Mouse (Mus musculus): ENCODE results near the gene Rnf167. TPM values are rescaled to one million over a fixed set of nuclear protein-coding genes. Genes with fewer than 3 reads are reported as not detected.

Rnf167 gene
- total RNA-seq, 1 experiment from 2014 or later: 51.8 TPM

DNA sequence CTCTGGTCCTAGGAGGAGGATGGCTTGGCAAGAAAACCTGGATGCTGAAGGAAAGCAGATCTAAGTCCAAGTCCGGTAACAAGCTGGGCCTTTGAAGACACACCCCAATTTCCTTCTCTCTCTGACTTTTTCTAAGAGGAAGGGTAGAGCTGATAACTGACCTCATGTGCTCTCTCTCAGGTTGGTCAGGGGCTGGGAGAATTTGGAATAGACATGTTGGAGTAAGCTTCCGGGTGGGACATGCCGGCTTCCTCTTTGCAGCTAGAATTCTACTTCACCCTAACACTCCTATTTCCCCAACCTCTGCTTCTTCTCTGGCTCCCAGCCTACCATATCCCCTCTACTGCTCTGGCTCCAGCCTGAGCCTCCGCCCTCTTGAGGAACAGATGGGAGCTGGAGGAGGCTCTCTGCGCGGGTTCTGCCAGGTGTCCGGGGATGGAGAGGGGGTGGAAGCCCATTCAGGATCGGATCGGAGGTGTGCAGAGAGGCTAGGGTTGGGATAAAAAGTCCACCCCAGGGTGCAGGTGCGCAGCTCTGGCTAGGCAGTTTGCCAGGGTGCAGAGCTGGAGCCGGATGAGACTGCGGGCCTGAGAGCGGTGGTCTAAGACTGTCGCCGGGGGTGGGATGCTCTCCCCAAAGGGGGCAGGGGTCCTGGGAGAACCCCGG is 40.0 kb downstream of the Rnf167 start:
- ATAC-seq (replicated peaks in 1 of 2; ENCODE audit: insufficient read depth in 1 of 2, low FRiP score in 2 of 2, low TSS enrichment in 1 of 2, low read depth in 1 of 2, poor library complexity in 2 of 2, severe bottlenecking in 2 of 2): peak; percentile 14 to 47; a peak in 3 of 4 replicates

GRCm38 (mm10) chr11:70687601-70688199 is 40.7 kb downstream of the Rnf167 start, which contains the start of gene Camta2:
Camta2 (minus strand) TSS chr11:70688105.
- peak; percentile 71 to 72 for ATAC-seq (replicated peaks in 1 of 2; ENCODE audit: insufficient read depth in 1 of 2, low FRiP score in 2 of 2, low TSS enrichment in 1 of 2, low read depth in 1 of 2, poor library complexity in 2 of 2, severe bottlenecking in 2 of 2)

- ATAC-seq (replicated peaks in 1 of 2; ENCODE audit: insufficient read depth in 1 of 2, low FRiP score in 2 of 2, low TSS enrichment in 1 of 2, low read depth in 1 of 2, poor library complexity in 2 of 2, severe bottlenecking in 2 of 2): no peak
Measured at GRCm38 (mm10) chr11:70688372-70688771, 41.3 kb downstream of the Rnf167 start.

GRCm38 (mm10) chr11:70689578-70689977 is 42.5 kb downstream of the Rnf167 start:
- no peak for ATAC-seq (replicated peaks in 1 of 2; ENCODE audit: insufficient read depth in 1 of 2, low FRiP score in 2 of 2, low TSS enrichment in 1 of 2, low read depth in 1 of 2, poor library complexity in 2 of 2, severe bottlenecking in 2 of 2)

DNA sequence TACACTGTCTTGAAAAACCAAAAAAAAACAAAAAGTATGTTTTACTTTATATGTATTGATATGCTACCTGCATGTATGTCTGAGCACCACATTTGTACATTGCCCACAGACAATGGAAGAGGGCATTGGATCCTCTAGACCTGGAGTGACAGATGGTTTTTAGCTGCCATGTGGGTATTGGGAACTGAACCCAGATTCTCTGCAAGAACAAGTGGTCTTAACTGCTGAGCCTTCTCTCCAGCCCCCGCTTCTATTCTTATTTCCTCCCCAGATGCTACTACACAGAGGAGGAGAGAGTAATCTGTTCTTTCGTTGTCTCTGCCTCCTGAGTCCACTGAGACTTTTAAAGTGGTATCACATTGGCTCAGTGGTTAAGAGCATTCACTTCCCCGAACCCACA is 46.5 kb downstream of the Rnf167 start:
- ATAC-seq (replicated peaks in 1 of 2; ENCODE audit: insufficient read depth in 1 of 2, low FRiP score in 2 of 2, low TSS enrichment in 1 of 2, low read depth in 1 of 2, poor library complexity in 2 of 2, severe bottlenecking in 2 of 2): no peak

DNA sequence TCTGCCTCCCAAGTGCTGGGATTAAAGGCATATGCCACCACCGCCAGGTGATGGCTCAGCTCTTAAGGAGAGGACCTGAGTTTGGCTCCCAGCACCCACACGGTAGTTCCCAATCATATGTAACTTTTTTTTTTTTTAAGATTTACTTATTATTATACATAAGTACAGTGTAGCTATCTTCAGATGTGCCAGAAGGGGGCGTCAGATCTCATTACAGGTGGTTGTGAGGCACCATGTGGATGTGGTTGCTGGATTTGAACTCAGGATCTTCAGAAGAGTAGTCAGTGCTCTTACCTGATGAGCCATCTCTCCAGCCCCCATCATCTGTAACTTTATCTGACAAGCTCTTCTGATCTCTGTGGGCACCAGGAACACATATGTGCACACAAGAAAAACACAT is 50.3 kb downstream of the Rnf167 start:
- no peak for ATAC-seq (replicated peaks in 1 of 2; ENCODE audit: insufficient read depth in 1 of 2, low FRiP score in 2 of 2, low TSS enrichment in 1 of 2, low read depth in 1 of 2, poor library complexity in 2 of 2, severe bottlenecking in 2 of 2)

- no peak for ATAC-seq (replicated peaks in 1 of 2; ENCODE audit: insufficient read depth in 1 of 2, low FRiP score in 2 of 2, low TSS enrichment in 1 of 2, low read depth in 1 of 2, poor library complexity in 2 of 2, severe bottlenecking in 2 of 2)
Measured at GRCm38 (mm10) chr11:70699051-70699450, 52.0 kb downstream of the Rnf167 start.

DNA sequence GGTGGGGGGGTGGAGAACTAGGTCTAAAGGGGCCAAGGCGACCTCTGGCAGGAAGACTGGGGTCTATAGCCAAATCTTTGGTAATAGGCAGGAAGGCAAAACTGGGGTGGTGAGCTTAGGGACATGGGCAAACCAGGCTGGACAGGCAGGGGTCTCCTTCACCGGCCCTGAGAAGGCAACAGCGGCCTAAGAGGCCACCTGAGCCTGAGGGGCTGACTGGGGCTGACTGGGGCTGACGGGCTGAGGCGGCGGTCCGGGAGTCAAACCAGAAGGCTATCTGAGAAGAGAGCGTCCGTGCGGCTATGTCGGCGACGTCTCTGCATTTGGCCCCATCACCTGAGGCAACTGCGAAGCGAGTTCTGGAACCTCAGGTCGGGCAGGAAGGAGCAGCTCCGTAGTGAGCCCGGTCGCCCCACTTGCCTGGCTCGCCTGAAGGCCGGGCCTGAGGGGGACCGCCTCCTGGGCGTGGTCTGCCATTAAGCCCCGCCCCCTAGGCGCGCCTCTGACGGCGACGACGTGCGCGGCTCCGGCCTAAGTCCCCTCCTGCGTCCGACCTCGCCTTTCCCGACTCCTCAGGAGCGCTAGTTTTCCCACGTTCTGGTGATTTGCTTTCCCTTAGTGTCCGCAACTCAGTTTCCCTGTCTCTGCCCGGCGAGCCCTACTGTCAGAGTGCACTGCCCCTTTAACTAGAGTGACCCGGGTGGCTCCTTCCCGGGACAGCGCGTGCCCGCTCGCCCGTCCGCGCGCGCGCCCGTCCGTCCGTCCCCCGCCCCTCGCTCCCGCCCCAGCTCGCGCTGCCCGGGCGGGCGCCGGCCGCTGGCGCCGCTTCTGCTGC is 52.9 kb downstream of the Rnf167 start, which contains the start of the genes Inca1 and Kif1c:
Inca1 (minus strand) TSS at position 434 of the 835 bp plus-strand sequence.
Kif1c (plus strand) TSS at position 827 of the 835 bp plus-strand sequence.
- ATAC-seq (replicated peaks in 1 of 2; ENCODE audit: insufficient read depth in 1 of 2, low FRiP score in 2 of 2, low TSS enrichment in 1 of 2, low read depth in 1 of 2, poor library complexity in 2 of 2, severe bottlenecking in 2 of 2): peak; percentile 98

DNA sequence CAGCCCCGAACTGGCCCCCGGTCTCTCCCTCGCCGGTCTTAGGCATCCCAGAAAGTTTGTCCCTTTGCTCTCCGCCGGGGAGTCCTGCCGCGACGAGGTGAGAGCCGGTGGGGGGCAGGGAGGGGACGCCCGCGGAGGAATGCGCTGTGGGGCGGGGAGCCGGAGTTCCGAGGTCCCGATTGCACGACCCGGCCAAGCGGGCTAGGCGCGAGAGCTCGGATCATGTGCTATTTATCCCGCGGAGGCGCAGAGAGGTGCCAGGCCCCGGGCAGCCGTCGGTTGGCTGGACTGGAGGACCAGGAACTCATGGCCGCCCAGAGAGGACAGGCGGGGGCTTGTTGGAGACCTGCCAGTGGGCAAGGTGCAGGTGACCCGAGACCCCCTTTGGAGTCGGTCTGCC is 53.6 kb downstream of the Rnf167 start:
- ATAC-seq (replicated peaks in 1 of 2; ENCODE audit: insufficient read depth in 1 of 2, low FRiP score in 2 of 2, low TSS enrichment in 1 of 2, low read depth in 1 of 2, poor library complexity in 2 of 2, severe bottlenecking in 2 of 2): no peak

Other genes with a start within 250 kb of the Rnf167 start
- 8.8 and 9.8 TPM in 2 replicates for gene Pelp1, start 237.2 kb upstream of the Rnf167 start, total RNA-seq (2017)
- gene Arrb2, start 214.6 kb upstream of the Rnf167 start, total RNA-seq (2017): 43.3 and 68.7 TPM in 2 replicates
- 38.1 and 40.7 TPM in 2 replicates for gene Med11, start 195.3 kb upstream of the Rnf167 start, total RNA-seq (2017)
- 0.35 TPM in 1 of 2 replicates, not detected in the other for gene Zmynd15, start 187.8 kb upstream of the Rnf167 start, total RNA-seq (2017)
- gene Cxcl16, start 187.3 kb upstream of the Rnf167 start, total RNA-seq (2017): 1.8 TPM in 1 of 2 replicates, not detected in the other
- not detected in 2 replicates for gene Tm4sf5, start 142.0 kb upstream of the Rnf167 start, total RNA-seq (2017)
- gene Vmo1, start 132.6 kb upstream of the Rnf167 start, total RNA-seq (2017): not detected in 2 replicates
- gene Gltpd2, start 128.0 kb upstream of the Rnf167 start, total RNA-seq (2017): not detected in 2 replicates
- gene Psmb6, start 121.9 kb upstream of the Rnf167 start, total RNA-seq (2017): 209 and 236 TPM in 2 replicates
- gene Gm40193, start 114.3 kb upstream of the Rnf167 start, total RNA-seq (2017): not detected in 2 replicates
- gene Pld2, start 107.2 kb upstream of the Rnf167 start, total RNA-seq (2017): 5.5 and 14.4 TPM in 2 replicates
- 26.4 and 30.8 TPM in 2 replicates for gene Mink1, start 84.4 kb upstream of the Rnf167 start, total RNA-seq (2017)
- not detected in 2 replicates for gene 4930544D05Rik, start 31.4 kb upstream of the Rnf167 start, total RNA-seq (2017)
- gene Chrne, start 28.0 kb upstream of the Rnf167 start, total RNA-seq (2017): not detected in 2 replicates
- 0.45 and 0.75 TPM in 2 replicates for gene Gp1ba, start 8.1 kb upstream of the Rnf167 start, total RNA-seq (2017)
- 42.9 and 52.5 TPM in 2 replicates for gene Slc25a11, start 244 bp downstream of the Rnf167 start, total RNA-seq (2017)
- gene Pfn1, start 7.4 kb downstream of the Rnf167 start, total RNA-seq (2017): 348 and 461 TPM in 2 replicates
- 8.4 and 10.6 TPM in 2 replicates for gene Eno3, start 10.0 kb downstream of the Rnf167 start, total RNA-seq (2017)
- 41.1 and 114 TPM in 2 replicates for gene Spag7, start 22.2 kb downstream of the Rnf167 start, total RNA-seq (2017)
- 3.6 and 4.9 TPM in 2 replicates for gene Camta2, start 40.9 kb downstream of the Rnf167 start, total RNA-seq (2017)
- gene Inca1, start 52.9 kb downstream of the Rnf167 start, total RNA-seq (2017): 0.25 TPM in 1 of 2 replicates, not detected in the other
- gene Kif1c, start 53.3 kb downstream of the Rnf167 start, total RNA-seq (2017): 6.7 and 7.3 TPM in 2 replicates
- gene Zfp3, start 117.0 kb downstream of the Rnf167 start, total RNA-seq (2017): 3.7 and 8.3 TPM in 2 replicates
- 0.25 and 0.69 TPM in 2 replicates for gene Scimp, start 165.4 kb downstream of the Rnf167 start, total RNA-seq (2017)
- gene Rabep1, start 197.5 kb downstream of the Rnf167 start, total RNA-seq (2017): 67.7 and 75.9 TPM in 2 replicates

All from hematopoietic stem cell, adult 5-6 weeks (primary cell).